Mouse (Mus musculus): ENCODE data around the gene Eef2kmt. TPM values are rescaled to one million over a fixed set of nuclear protein-coding genes. Genes with fewer than 3 reads are reported as not detected.
"Not testable (repeated sequence)": the region's sequence is repeated elsewhere in the genome, so short reads cannot be mapped to it uniquely, and the experiment has no call there.

Eef2kmt gene
- polyA plus RNA-seq, 1 experiment from 2014 or later, result 25.5 TPM

DNA sequence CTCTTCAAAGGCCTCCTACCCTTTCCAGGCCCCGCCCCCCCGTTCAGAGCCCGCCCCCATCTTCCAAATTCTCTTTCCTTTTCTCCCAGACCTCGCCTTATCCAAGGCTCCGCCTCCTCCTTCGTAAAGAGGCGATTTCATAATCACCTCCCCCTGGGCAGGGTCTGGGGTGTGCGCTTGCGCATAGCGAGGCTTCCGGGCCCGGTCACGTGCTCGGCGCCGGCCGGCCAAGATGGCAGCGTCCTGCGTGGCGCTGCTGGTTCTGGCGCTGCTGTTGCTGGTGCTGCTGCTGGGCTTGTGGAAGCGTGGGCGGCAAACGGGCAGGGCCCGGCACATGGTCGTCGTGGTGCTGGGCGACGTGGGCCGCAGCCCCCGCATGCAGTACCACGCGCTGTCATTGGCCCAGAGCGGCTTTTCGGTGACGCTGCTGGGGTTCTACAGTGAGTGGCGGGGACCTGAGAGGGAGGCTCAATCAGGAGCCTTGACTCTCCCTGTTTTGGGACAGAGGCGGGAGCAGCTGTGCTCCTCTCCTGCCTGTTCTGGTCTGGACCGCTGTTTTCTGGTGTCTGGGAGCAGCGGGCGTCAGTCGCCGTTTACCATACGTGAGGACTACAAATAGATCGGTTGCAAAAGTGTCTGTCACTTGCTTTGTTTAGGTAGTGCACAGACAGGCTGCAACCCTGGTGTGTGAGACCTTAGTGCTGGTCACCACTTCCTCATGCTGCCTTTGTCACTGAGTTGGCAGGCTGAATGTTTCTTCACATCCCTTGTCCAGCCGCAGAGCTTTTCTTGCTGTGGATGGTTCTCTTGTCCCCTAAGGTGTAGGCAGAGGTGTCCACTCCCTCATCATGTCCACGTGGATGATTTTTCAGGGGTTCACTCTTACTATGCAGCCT lies 22.1 kb downstream of the Eef2kmt start, which contains the start of gene Alg1:
TSS of gene Alg1 (plus strand) at position 204 of the 896 bp plus-strand sequence.
- peak within 1 kb of the TSS; percentile 63 for H3K27ac ChIP-seq (replicated peaks; ENCODE audit: low read depth, low read length)

DNA sequence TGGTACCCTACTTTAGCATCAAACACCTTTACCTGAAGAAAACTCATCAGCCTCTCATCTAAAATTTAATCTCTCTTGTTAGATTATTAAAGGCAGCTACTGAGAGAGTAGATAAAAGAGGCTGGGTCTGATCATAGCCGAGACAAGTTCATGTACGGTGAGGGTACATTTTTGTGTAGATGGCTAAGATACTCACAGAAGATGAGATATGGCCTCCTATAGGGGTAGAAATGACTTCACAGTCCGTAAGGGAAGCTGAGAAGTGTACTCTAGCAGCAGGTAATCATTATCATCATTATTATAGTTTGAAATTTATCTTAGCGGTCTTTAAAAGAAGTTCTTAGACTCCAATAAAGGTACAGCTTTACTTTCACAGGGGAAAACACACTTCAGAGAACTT lies 22.8 kb downstream of the Eef2kmt start:
- Histone ChIP-seq H3K9ac (ENCODE audit: low read depth, low read length) (no peak overlapping the region; the same call in 1 of the 2 replicates), H3K4me2 (ENCODE audit: low read depth, low read length) (peak overlapping the region; percentile 78), H3K9me3 (ENCODE audit: control insufficient read depth, low read length) (no peaks in the 10 kb centered on the region), H3K4me1 (ENCODE audit: control insufficient read depth, insufficient read depth, low read length) (peaks cover 6% of the 10 kb centered on the region), H3K4me3 (ENCODE audit: low read depth, low read length) (peak overlapping the region; percentile 86), H3K27me3 (replicated peaks; ENCODE audit: control insufficient read depth, insufficient read depth, low read length) (no peaks in the 10 kb centered on the region), H3K27ac (replicated peaks; ENCODE audit: low read depth, low read length) (no peak overlapping the region), H3K36me3 (ENCODE audit: control insufficient read depth, insufficient read depth, low read length) (no peaks in the 10 kb centered on the region)
- WGBS, result 66% methylated on average over 4 of the region's 4 CpGs
- ATAC-seq (ENCODE audit: low read depth) (0 out of 2 replicates have a peak, but pooled peaks have one; percentile 6), DNase-seq (ENCODE audit: low spot score) (no peak)

More for the DNA sequence above, 22.1 kb downstream of the Eef2kmt start, which contains the start of gene Alg1:
- Histone ChIP-seq H3K36me3 (ENCODE audit: control insufficient read depth, insufficient read depth, low read length) (no peaks in the 10 kb centered on the region), H3K9me3 (ENCODE audit: control insufficient read depth, low read length) (no peaks in the 10 kb centered on the region), H3K9ac (ENCODE audit: low read depth, low read length) (peak within 1 kb of the TSS; percentile 86), H3K4me1 (ENCODE audit: control insufficient read depth, insufficient read depth, low read length) (peaks cover 6% of the 10 kb centered on the region), H3K4me2 (ENCODE audit: low read depth, low read length) (peak within 1 kb of the TSS; percentile 78), H3K27me3 (replicated peaks; ENCODE audit: control insufficient read depth, insufficient read depth, low read length) (no peaks in the 10 kb centered on the region), H3K4me3 (ENCODE audit: low read depth, low read length) (peak within 1 kb of the TSS; percentile 86)
- DNase-seq (ENCODE audit: low spot score), result peak; percentile 98
- WGBS, result 3% methylated on average over 39 of the region's 47 CpGs
- ATAC-seq (ENCODE audit: low read depth), result peak; percentile 97

GRCm38 (mm10) chr16:5228103-5228502 lies 27.7 kb downstream of the Eef2kmt start:
- not testable (repeated sequence) for H3K4me1 ChIP-seq (ENCODE audit: control insufficient read depth, insufficient read depth, low read length); H3K4me2 ChIP-seq (ENCODE audit: low read depth, low read length); H3K27me3 ChIP-seq (replicated peaks; ENCODE audit: control insufficient read depth, insufficient read depth, low read length); DNase-seq (ENCODE audit: low spot score); ATAC-seq (ENCODE audit: low read depth); H3K27ac ChIP-seq (replicated peaks; ENCODE audit: low read depth, low read length); H3K9me3 ChIP-seq (ENCODE audit: control insufficient read depth, low read length); H3K36me3 ChIP-seq (ENCODE audit: control insufficient read depth, insufficient read depth, low read length); H3K4me3 ChIP-seq (ENCODE audit: low read depth, low read length); H3K9ac ChIP-seq (ENCODE audit: low read depth, low read length)
- WGBS, result 81% methylated on average over 3 of the region's 3 CpGs

DNA sequence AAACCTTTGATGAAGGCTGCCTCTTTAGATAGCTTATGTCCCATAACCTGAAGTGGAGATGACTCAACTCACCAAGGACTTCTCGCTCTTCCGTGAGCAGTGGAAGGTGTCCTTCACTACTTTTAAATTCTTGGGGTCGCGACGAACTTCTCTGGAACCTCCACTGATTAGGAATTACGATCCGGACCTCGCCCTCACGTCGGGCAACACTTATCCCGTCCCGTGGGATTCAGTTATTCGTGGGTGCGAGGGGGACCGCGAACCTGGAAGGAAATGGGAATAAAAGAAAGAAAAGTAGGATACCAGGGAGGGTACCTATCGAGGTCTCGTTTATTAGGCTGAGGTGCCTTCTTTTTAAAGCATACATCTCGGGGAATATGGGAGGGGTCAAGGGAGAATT lies 28.3 kb downstream of the Eef2kmt start:
- not testable (repeated sequence) for H3K27me3 ChIP-seq (replicated peaks; ENCODE audit: control insufficient read depth, insufficient read depth, low read length); H3K4me2 ChIP-seq (ENCODE audit: low read depth, low read length); H3K4me1 ChIP-seq (ENCODE audit: control insufficient read depth, insufficient read depth, low read length); H3K9ac ChIP-seq (ENCODE audit: low read depth, low read length); ATAC-seq (ENCODE audit: low read depth); H3K36me3 ChIP-seq (ENCODE audit: control insufficient read depth, insufficient read depth, low read length); H3K27ac ChIP-seq (replicated peaks; ENCODE audit: low read depth, low read length); H3K4me3 ChIP-seq (ENCODE audit: low read depth, low read length); H3K9me3 ChIP-seq (ENCODE audit: control insufficient read depth, low read length); DNase-seq (ENCODE audit: low spot score)
- WGBS, result 80% methylated on average over 19 of the region's 19 CpGs

- WGBS, result 0% methylated on average over 1 of the region's 1 CpGs
- H3K9me3 ChIP-seq (ENCODE audit: control insufficient read depth, low read length); H3K9ac ChIP-seq (ENCODE audit: low read depth, low read length); ATAC-seq (ENCODE audit: low read depth); DNase-seq (ENCODE audit: low spot score); H3K27ac ChIP-seq (replicated peaks; ENCODE audit: low read depth, low read length); H3K27me3 ChIP-seq (replicated peaks; ENCODE audit: control insufficient read depth, insufficient read depth, low read length); H3K4me1 ChIP-seq (ENCODE audit: control insufficient read depth, insufficient read depth, low read length); H3K36me3 ChIP-seq (ENCODE audit: control insufficient read depth, insufficient read depth, low read length); H3K4me2 ChIP-seq (ENCODE audit: low read depth, low read length); H3K4me3 ChIP-seq (ENCODE audit: low read depth, low read length): not testable (repeated sequence)
These were observed 29.2 kb downstream of the Eef2kmt start for GRCm38 (mm10) chr16:5226534-5226933.

DNA sequence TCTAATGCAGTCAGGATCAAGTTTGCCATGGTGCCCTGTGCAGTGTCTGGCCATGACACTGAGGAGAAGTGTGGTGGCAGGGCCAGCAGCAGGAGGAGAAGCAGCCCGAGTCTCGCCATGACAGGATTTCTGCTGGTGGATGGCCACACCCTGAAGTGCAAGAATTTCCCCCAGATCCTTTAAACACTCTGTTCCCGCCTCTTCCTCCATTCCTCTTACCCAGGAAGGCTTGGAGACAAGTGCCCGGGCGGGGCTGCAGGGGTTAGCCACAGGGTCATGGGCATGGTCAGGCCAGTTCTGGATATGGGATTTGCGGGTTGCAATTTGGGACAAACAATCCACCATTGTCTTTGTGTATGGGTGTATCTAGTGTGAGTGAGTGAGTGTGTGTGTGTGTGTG lies 33.6 kb downstream of the Eef2kmt start, which contains the start of gene AU021092:
TSS of gene AU021092 (minus strand) at position 160 of the 400 bp plus-strand sequence.
- Histone ChIP-seq H3K27ac (replicated peaks; ENCODE audit: low read depth, low read length) (no peak within 1 kb of the TSS), H3K27me3 (replicated peaks; ENCODE audit: control insufficient read depth, insufficient read depth, low read length) (0 out of 2 replicates have a peak, but pooled peaks cover 3% of the 10 kb centered on the region), H3K9ac (ENCODE audit: low read depth, low read length) (no peak within 1 kb of the TSS), H3K4me3 (ENCODE audit: low read depth, low read length) (no peak within 1 kb of the TSS), H3K9me3 (ENCODE audit: control insufficient read depth, low read length) (no peaks in the 10 kb centered on the region), H3K4me1 (ENCODE audit: control insufficient read depth, insufficient read depth, low read length) (no peaks in the 10 kb centered on the region), H3K36me3 (ENCODE audit: control insufficient read depth, insufficient read depth, low read length) (no peaks in the 10 kb centered on the region), H3K4me2 (ENCODE audit: low read depth, low read length) (no peak within 1 kb of the TSS)
- no peak; the same call in 1 of the 2 replicates for ATAC-seq (ENCODE audit: low read depth)
- no peak for DNase-seq (ENCODE audit: low spot score)
- WGBS, result 69% methylated on average over 6 of the region's 6 CpGs

- Histone ChIP-seq H3K9me3 (ENCODE audit: control insufficient read depth, low read length) (no peaks in the 10 kb centered on the region), H3K27me3 (replicated peaks; ENCODE audit: control insufficient read depth, insufficient read depth, low read length) (0 out of 2 replicates have a peak, but pooled peaks cover 3% of the 10 kb centered on the region), H3K4me2 (ENCODE audit: low read depth, low read length) (no peak overlapping the region), H3K27ac (replicated peaks; ENCODE audit: low read depth, low read length) (no peak overlapping the region), H3K4me3 (ENCODE audit: low read depth, low read length) (no peak overlapping the region), H3K4me1 (ENCODE audit: control insufficient read depth, insufficient read depth, low read length) (no peaks in the 10 kb centered on the region), H3K9ac (ENCODE audit: low read depth, low read length) (no peak overlapping the region), H3K36me3 (ENCODE audit: control insufficient read depth, insufficient read depth, low read length) (no peaks in the 10 kb centered on the region)
- WGBS, result 57% methylated on average over 4 of the region's 4 CpGs
- ATAC-seq (ENCODE audit: low read depth) (peak; percentile 26; the same call in 1 of the 2 replicates), DNase-seq (ENCODE audit: low spot score) (peak; percentile 28)
These were observed 34.4 kb downstream of the Eef2kmt start for GRCm38 (mm10) chr16:5221403-5221802.

DNA sequence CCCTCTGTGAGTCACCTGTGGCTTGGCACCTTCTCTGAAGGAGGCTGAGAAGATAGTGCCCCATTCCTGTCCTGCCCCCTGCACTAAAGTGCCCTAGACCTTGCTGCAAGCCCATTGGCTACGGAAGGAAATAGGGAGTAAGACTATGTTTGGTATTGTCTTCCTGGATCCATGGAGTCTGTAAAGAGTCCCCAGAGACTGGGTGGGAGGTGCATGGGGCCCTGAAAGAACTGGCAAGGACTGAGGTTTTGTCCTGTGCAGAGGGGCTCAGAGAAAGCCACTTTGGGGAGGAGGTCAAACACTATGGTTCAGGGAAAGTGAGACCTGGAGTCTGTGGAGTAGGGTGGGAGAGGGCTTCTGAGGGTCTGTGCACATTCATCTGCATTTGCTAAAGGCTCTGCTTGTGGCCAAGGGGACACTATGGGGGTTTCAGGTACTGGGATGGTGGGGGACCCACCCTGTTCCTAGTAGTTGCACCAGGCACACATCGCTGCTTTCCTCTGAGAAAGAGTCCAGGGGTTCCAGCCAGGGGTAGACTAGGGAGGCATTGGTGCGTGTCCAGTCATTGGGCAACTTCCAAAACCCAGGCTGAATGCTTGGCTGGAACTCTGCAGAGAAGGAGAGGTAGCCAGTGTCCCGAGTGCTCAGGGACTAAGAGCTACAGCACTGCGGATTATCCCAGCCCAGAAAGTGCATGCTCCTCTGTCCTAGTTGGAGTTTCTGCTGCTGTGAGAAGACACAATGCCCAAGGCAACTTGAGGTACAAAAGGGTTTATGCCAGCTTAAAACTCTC lies 38.2 kb downstream of the Eef2kmt start:
- Histone ChIP-seq H3K4me1 (ENCODE audit: control insufficient read depth, insufficient read depth, low read length) (no peaks in the 10 kb centered on the region), H3K36me3 (ENCODE audit: control insufficient read depth, insufficient read depth, low read length) (no peaks in the 10 kb centered on the region), H3K4me3 (ENCODE audit: low read depth, low read length) (no peak overlapping the region), H3K9ac (ENCODE audit: low read depth, low read length) (no peak overlapping the region), H3K9me3 (ENCODE audit: control insufficient read depth, low read length) (no peaks in the 10 kb centered on the region), H3K27me3 (replicated peaks; ENCODE audit: control insufficient read depth, insufficient read depth, low read length) (0 out of 2 replicates have a peak, but pooled peaks cover 3% of the 10 kb centered on the region), H3K27ac (replicated peaks; ENCODE audit: low read depth, low read length) (no peak overlapping the region), H3K4me2 (ENCODE audit: low read depth, low read length) (no peak overlapping the region)
- 61% methylated on average over 5 of the region's 5 CpGs for WGBS
- DNase-seq (ENCODE audit: low spot score), result no peak
- ATAC-seq (ENCODE audit: low read depth), result no peak

All from embryonic facial prominence, embryonic 14.5 days (tissue).